Mouse (Mus musculus): ENCODE measurements around the gene Flvcr2. TPM values are rescaled to one million over a fixed set of nuclear protein-coding genes. Genes with fewer than 3 reads are reported as not detected.

Gene Flvcr2
- total RNA-seq, 2 experiments from 2014 or later, result 2.5 to 3.0 TPM

- peak in 1 of 2 experiments; percentile 17 for DNase-seq (ENCODE audit: extremely low spot score in 1 of 2, low spot score in 1 of 2)
Observed at GRCm38 (mm10) chr12:85848164-85848958, 102.0 kb downstream of the Flvcr2 start.

- DNase-seq (ENCODE audit: extremely low spot score in 1 of 2, low spot score in 1 of 2), result no peak
Observed at GRCm38 (mm10) chr12:85850661-85851060, 104.3 kb downstream of the Flvcr2 start.

DNA sequence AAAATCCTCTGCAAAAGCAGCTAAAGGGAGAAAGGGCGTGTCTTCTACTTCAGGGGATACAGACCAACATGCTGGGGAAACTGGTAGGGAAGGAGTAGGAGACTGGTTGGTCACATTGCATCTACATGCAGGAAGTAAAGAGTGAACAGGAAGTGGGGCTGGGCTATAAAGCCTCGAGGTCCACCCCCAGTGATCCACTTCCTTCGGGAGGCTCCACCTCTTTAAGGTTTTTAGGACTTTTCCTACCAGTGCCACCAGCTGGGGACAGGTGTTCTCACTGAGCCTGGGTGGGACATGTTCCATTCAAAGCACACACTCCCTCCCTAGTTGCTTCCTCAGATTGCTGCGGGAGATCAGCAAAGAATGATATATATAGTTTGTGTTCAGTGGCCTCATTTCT, 107.5 kb downstream of the Flvcr2 start:
- no peak for DNase-seq (ENCODE audit: extremely low spot score in 1 of 2, low spot score in 1 of 2)

GRCm38 (mm10) chr12:85854271-85854670, 107.9 kb downstream of the Flvcr2 start:
- no peak for DNase-seq (ENCODE audit: extremely low spot score in 1 of 2, low spot score in 1 of 2)

DNA sequence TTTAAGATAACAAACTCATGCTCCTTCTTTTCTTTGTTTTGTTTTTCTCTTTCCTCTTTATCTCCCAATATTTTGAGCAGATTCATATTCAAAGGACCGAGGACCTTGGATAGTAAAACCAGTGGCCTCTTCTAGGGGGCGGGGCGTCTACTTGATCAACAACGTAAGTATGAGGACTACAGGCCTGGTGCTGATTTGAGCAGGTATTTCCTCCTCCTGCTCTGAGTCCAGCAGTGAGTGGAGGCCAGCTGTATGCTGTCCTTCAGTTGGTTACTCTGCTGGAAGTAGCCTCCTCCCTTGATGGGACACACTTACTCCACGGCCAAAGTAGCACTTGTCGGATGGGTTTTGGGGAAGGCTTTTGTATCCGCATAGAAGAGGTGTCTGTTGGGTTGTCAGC, 111.0 kb downstream of the Flvcr2 start:
- DNase-seq (ENCODE audit: extremely low spot score in 1 of 2, low spot score in 1 of 2), result no peak

GRCm38 (mm10) chr12:85859111-85859510, 112.8 kb downstream of the Flvcr2 start:
- DNase-seq (ENCODE audit: extremely low spot score in 1 of 2, low spot score in 1 of 2), result no peak

GRCm38 (mm10) chr12:85859511-85860189, 113.3 kb downstream of the Flvcr2 start:
- no peak for DNase-seq (ENCODE audit: extremely low spot score in 1 of 2, low spot score in 1 of 2)

DNA sequence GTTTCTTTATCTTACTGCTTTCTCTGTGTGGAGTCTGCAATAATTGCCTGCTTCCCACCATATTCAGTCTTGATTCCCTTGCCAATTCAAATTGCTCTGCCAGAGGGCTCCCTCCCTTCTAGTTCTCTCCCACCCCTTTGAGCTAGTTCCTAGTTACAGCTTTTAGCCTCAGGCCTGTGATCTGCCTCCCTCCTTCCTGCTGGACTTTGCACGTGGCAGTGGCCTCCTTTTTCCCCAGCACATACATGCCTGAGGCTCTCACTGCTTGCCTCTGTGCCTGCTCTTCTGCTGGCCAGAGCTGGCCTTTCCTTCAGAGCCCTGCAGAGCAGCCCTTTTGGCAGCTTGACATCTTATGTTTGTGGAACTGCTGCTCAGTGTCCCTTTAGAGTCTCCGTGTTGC, 116.2 kb downstream of the Flvcr2 start:
- no peak for DNase-seq (ENCODE audit: extremely low spot score in 1 of 2, low spot score in 1 of 2)

Small RNA genes within 50 kb of the gene (microRNA-seq; reads per million reads assigned to microRNA genes)
- gene Gm47285, result 0 reads per million in 2 experiments

Other genes starting within 250 kb of the Flvcr2 start
- gene Jdp2, start 147.5 kb upstream of the Flvcr2 start, total RNA-seq (2021), result 10 to 100 TPM; 40.6 to 42.3 TPM
- under 1 TPM; 0.30 to 0.40 TPM for gene Batf, start 59.9 kb upstream of the Flvcr2 start, total RNA-seq (2021)
- 10 to 100 TPM; 60.5 to 63.5 TPM for gene Erg28, start 78.0 kb downstream of the Flvcr2 start, total RNA-seq (2021)
- gene Ttll5, start 78.1 kb downstream of the Flvcr2 start, total RNA-seq (2021), result 10 to 100 TPM; 40.1 to 44.2 TPM